Mouse (Mus musculus) liver, embryonic 14.5 days (tissue): ENCODE measurements at regions not wholly inside any gene's neighbourhood (a gene's known extent, or its start where the extent isn't known, plus 50 kb on each side); places are given as distances from the start of the nearest gene placed in this dataset.

Source experiments
- CTCF ChIP-seq: IDR thresholded peaks from 2 replicates; pipeline ENCODE4 v1.5.1; 2016; ENCODE audit warnings: antibody characterized with exemption, low read depth, control low read depth
- EP300 ChIP-seq: IDR thresholded peaks from 2 replicates; pipeline ENCODE4 v1.6.1; 2016; ENCODE audit warnings: antibody characterized with exemption, low read depth

DNA sequence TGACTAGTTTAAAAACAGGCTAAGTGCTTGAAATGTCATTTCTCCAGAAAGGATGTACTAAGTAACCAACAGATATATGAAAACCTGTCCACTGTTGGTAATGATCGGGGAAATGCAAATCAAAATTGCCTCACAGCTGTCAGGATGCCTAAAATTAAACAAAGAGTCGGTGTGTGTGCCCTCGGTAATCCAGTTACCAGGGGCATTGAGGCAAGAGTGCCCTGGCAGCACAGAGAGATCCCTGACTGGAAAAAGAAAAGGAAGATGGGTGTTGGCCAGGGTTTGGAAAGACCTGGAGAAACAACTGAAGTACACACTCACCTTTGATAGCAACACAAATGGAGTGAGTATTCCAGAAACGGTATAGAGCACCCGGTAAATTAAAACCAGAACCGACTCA lies 73.0 kb downstream of the Cdc7 start:
- TF ChIP-seq CTCF (no peak), EP300 (no peak)
